Comparison of ENCODE assay signal across 14 mouse cellular contexts in genomic region chr4:127354506-127355485, GRCm38 (mm10). TPM values are rescaled to one million over a fixed set of nuclear protein-coding genes. Genes with fewer than 3 reads are reported as not detected.
A peak's percentile ranks its signal among the peaks of the same experiment; 100 is the strongest.
DNase-seq lines count a peak whose midpoint lies in the region; ATAC-seq lines count a peak whose summit lies in the region.
"Had no signal": no experiment of that assay in that cellular context is flagged by ENCODE, and none has a peak within 500 bp of the region (broad histone marks: within the 10 kb centered on the region; RNA-seq: fewer than 3 reads in every experiment).

No protein-coding gene starts in this region.

- intact Hi-C loops in left cerebral cortex, postnatal 4 days (cut with DNase I): no loop called here

- DNase-seq in heart, adult 8-10 months (ENCODE audit: low spot score): no peak
- DNase-seq in urinary bladder, postnatal 14 days (ENCODE audit: low spot score): peak; percentile 35
- DNase-seq in urinary bladder, postnatal 4 days (ENCODE audit: low spot score in 2 of 2): no peak
- DNase-seq in heart, postnatal 4 days: peak; percentile 60
- DNase-seq in left cerebral cortex, postnatal 4 days: no peak
- no peak for DNase-seq in urinary bladder, adult 2 months (ENCODE audit: low spot score)

- no peak for ATAC-seq in heart, embryonic 13.5 days (ENCODE audit: extremely low read depth, insufficient number of reproducible peaks, low FRiP score, low TSS enrichment)
- no peak for ATAC-seq in forebrain, embryonic 12.5 days (ENCODE audit: low FRiP score)
- ATAC-seq: activated CD4-positive, CD25-positive, alpha-beta regulatory T cell, adult 4 months; liver, embryonic 12.5 days had no signal

- peaks cover 38% of the 10 kb centered on the region for H3K4me1 ChIP-seq in heart, embryonic 13.5 days
- peaks cover 12% of the 10 kb centered on the region for H3K4me1 ChIP-seq in forebrain, embryonic 12.5 days
- H3K4me1 ChIP-seq: liver, embryonic 12.5 days had no signal

- H3K4me2 ChIP-seq in heart, embryonic 13.5 days: no peak overlapping the region
- no peak overlapping the region for H3K4me2 ChIP-seq in forebrain, embryonic 12.5 days
- H3K4me2 ChIP-seq: liver, embryonic 12.5 days; midbrain, embryonic 12.5 days had no signal

- H3K36me3 ChIP-seq in heart, embryonic 13.5 days: no peaks in the 10 kb centered on the region
- H3K36me3 ChIP-seq in forebrain, embryonic 12.5 days (replicated peaks): no peaks in the 10 kb centered on the region
- H3K36me3 ChIP-seq: liver, embryonic 12.5 days; midbrain, embryonic 12.5 days had no signal

- H3K9ac ChIP-seq in heart, embryonic 13.5 days: no peak overlapping the region
- H3K9ac ChIP-seq in forebrain, embryonic 12.5 days: no peak overlapping the region
- H3K9ac ChIP-seq: liver, embryonic 12.5 days; midbrain, embryonic 12.5 days had no signal

- no peaks in the 10 kb centered on the region for H3K9me3 ChIP-seq in heart, embryonic 13.5 days
- no peaks in the 10 kb centered on the region for H3K9me3 ChIP-seq in forebrain, embryonic 12.5 days
- H3K9me3 ChIP-seq: liver, embryonic 12.5 days; midbrain, embryonic 12.5 days had no signal

- no peak overlapping the region for H3K4me3 ChIP-seq in heart, embryonic 13.5 days
- H3K4me3 ChIP-seq in forebrain, embryonic 12.5 days (replicated peaks): no peak overlapping the region
- H3K4me3 ChIP-seq: layer of hippocampus, adult 2 months; liver, embryonic 12.5 days; midbrain, embryonic 12.5 days had no signal

- 43% methylated on average over 15 of the region's 15 CpGs for WGBS in heart, embryonic 13.5 days
- 77% methylated on average over 15 of the region's 15 CpGs for WGBS in forebrain, embryonic 12.5 days

- peaks cover 24% of the 10 kb centered on the region for H3K27me3 ChIP-seq in heart, embryonic 13.5 days (replicated peaks)
- peaks cover 19% of the 10 kb centered on the region; the same call in 1 of the 2 replicates for H3K27me3 ChIP-seq in forebrain, embryonic 12.5 days
- H3K27me3 ChIP-seq: CH12.LX had no signal

- H3K27ac ChIP-seq in heart, embryonic 13.5 days (replicated peaks): peak overlapping the region; percentile 33
- no peak overlapping the region for H3K27ac ChIP-seq in forebrain, embryonic 12.5 days
- H3K27ac ChIP-seq: layer of hippocampus, adult 2 months; liver, embryonic 12.5 days; midbrain, embryonic 12.5 days had no signal

RNA-seq across cellular contexts. Expression of gene Gjb4, which starts 0.9 kb away (rescaled TPM):
- polyA plus RNA-seq in heart, embryonic 13.5 days (2015; fragmentation: Nextera tagmentation; extraction: Ambion mirVana): 0.23 TPM in 1 of 2 replicates, not detected in the other
- total RNA-seq in heart, adult 8-10 months (2022): not detected
- not detected for total RNA-seq in heart, postnatal 4 days (2021)
- polyA plus RNA-seq in forebrain, embryonic 12.5 days (2016; fragmentation: Nextera tagmentation; extraction: Ambion mirVana): not detected in 2 replicates
- total RNA-seq in left cerebral cortex, postnatal 4 days (2021): not detected
- 0.16 and 0.21 TPM in 2 replicates for polyA plus RNA-seq in urinary bladder, adult 2 months (2012; rRNA removed)
- total RNA-seq: CH12.LX; gastrocnemius, postnatal 4 days; layer of hippocampus, adult 2 months had no signal
- polyA plus RNA-seq: activated CD4-positive, CD25-positive, alpha-beta regulatory T cell, adult 4 months; liver, embryonic 12.5 days; midbrain, embryonic 12.5 days had no signal

RNA-seq across cellular contexts. Expression of gene Gjb5, which starts 3.2 kb away (rescaled TPM):
- 0.22 and 0.37 TPM in 2 replicates for polyA plus RNA-seq in heart, embryonic 13.5 days (2015; fragmentation: Nextera tagmentation; extraction: Ambion mirVana)
- under 1 TPM; 0.16 to 0.59 (median 0.30) TPM for total RNA-seq in heart, adult 8-10 months (2022)
- under 1 TPM; 0.50 to 0.54 TPM for total RNA-seq in heart, postnatal 4 days (2021)
- polyA plus RNA-seq in forebrain, embryonic 12.5 days (2016; fragmentation: Nextera tagmentation; extraction: Ambion mirVana): 0.12 TPM in 1 of 2 replicates, not detected in the other
- total RNA-seq in left cerebral cortex, postnatal 4 days (2021): under 1 TPM in 1 of 2 experiments, not detected in 1; 0.20 TPM
- 3.8 and 4.8 TPM in 2 replicates for polyA plus RNA-seq in urinary bladder, adult 2 months (2012; rRNA removed)
- total RNA-seq: layer of hippocampus, adult 2 months had no signal
- polyA plus RNA-seq: activated CD4-positive, CD25-positive, alpha-beta regulatory T cell, adult 4 months had no signal

RNA-seq across cellular contexts. Expression of gene Gjb3, which starts 24.2 kb away (rescaled TPM):
- not detected in 2 replicates for polyA plus RNA-seq in heart, embryonic 13.5 days (2015; fragmentation: Nextera tagmentation; extraction: Ambion mirVana)
- under 1 TPM in 1 of 4 experiments, not detected in 3; 0.14 TPM for total RNA-seq in heart, adult 8-10 months (2022)
- total RNA-seq in heart, postnatal 4 days (2021): under 1 TPM in 1 of 2 experiments, not detected in 1; 0.43 TPM
- polyA plus RNA-seq in forebrain, embryonic 12.5 days (2016; fragmentation: Nextera tagmentation; extraction: Ambion mirVana): 0.50 TPM in 1 of 2 replicates, not detected in the other
- under 1 TPM; 0.60 to 0.70 TPM for total RNA-seq in left cerebral cortex, postnatal 4 days (2021)
- 10.3 and 13.2 TPM in 2 replicates for polyA plus RNA-seq in urinary bladder, adult 2 months (2012; rRNA removed)
- total RNA-seq: CH12.LX; gastrocnemius, postnatal 4 days had no signal
- polyA plus RNA-seq: activated CD4-positive, CD25-positive, alpha-beta regulatory T cell, adult 4 months; liver, embryonic 12.5 days had no signal

RNA-seq across cellular contexts. Expression of gene Gja4, which starts 41.0 kb away (rescaled TPM):
- polyA plus RNA-seq in heart, embryonic 13.5 days (2015; fragmentation: Nextera tagmentation; extraction: Ambion mirVana): 29.5 and 32.9 TPM in 2 replicates
- 10 to 100 TPM in 2 of 4 experiments, 1 to 10 TPM in 2; 7.5 to 10.8 (median 9.1) TPM for total RNA-seq in heart, adult 8-10 months (2022)
- 10 to 100 TPM; 25.3 to 27.4 TPM for total RNA-seq in heart, postnatal 4 days (2021)
- polyA plus RNA-seq in forebrain, embryonic 12.5 days (2016; fragmentation: Nextera tagmentation; extraction: Ambion mirVana): 10.6 and 11.3 TPM in 2 replicates
- 10 to 100 TPM; 11.3 to 12.9 TPM for total RNA-seq in left cerebral cortex, postnatal 4 days (2021)
- polyA plus RNA-seq in urinary bladder, adult 2 months (2012; rRNA removed): 18.5 and 18.6 TPM in 2 replicates
- total RNA-seq: CH12.LX had no signal
- polyA plus RNA-seq: activated CD4-positive, CD25-positive, alpha-beta regulatory T cell, adult 4 months had no signal

Comparison
In these comparisons a context has a peak if more than half of its experiments do, and no peak if none do; other contexts are left out.
1. DNase-seq: peak in urinary bladder, postnatal 14 days (single experiment) and heart, postnatal 4 days (single experiment); none in heart, adult 8-10 months (single experiment), urinary bladder, postnatal 4 days (0 of 2), left cerebral cortex, postnatal 4 days (single experiment) and urinary bladder, adult 2 months (single experiment).